Mouse (Mus musculus): ENCODE measurements around the gene Dtd1.

- TF ChIP-seq POLR2A (IDR thresholded peaks at IDR 0.05; ENCODE audit: control insufficient read depth, low read depth, low read length) (no peak), CTCF (IDR thresholded peaks at IDR 0.05; ENCODE audit: control insufficient read depth, insufficient read depth, insufficient replicate concordance, low read depth, low read length) (no peak)
These were observed 145.6 kb downstream of the Dtd1 start for GRCm38 (mm10) chr2:144745266-144745665.

Data from testis, adult 2 months (tissue).